Mouse (Mus musculus): Measurements from ENCODE around the gene Tbc1d7. TPM values are rescaled to one million over a fixed set of nuclear protein-coding genes. Genes with fewer than 3 reads are reported as not detected.
A peak's percentile ranks its signal among the peaks of the same experiment; 100 is the strongest.

The Tbc1d7 gene
- polyA plus RNA-seq, 1 experiment from 2014 or later: 22.0 TPM

- no peaks in the 10 kb centered on the region for H3K9me3 ChIP-seq (ENCODE audit: control insufficient read depth)
- no peak overlapping the region for H3K27ac ChIP-seq (ENCODE audit: low read depth, low read length)
- peak; percentile 86 for TF ChIP-seq CTCF (IDR thresholded peaks at IDR 0.05; ENCODE audit: low read depth)
- H3K9ac ChIP-seq (ENCODE audit: low read depth, low read length): no peak overlapping the region
- no peaks in the 10 kb centered on the region for H3K36me3 ChIP-seq (ENCODE audit: control insufficient read depth, insufficient read depth)
- WGBS: 18% methylated on average over 9 of the region's 9 CpGs
- peaks cover 4% of the 10 kb centered on the region for H3K4me1 ChIP-seq (replicated peaks; ENCODE audit: control insufficient read depth, insufficient read depth, low read length)
- H3K4me3 ChIP-seq (ENCODE audit: low read depth, low read length): no peak overlapping the region
- no peak overlapping the region for H3K4me2 ChIP-seq (replicated peaks; ENCODE audit: low read depth)
- no peaks in the 10 kb centered on the region for H3K27me3 ChIP-seq (replicated peaks; ENCODE audit: control insufficient read depth, insufficient read depth, low read length)
- no peak for ATAC-seq
Observed at GRCm38 (mm10) chr13:43173262-43173661, 2.0 kb upstream of the Tbc1d7 start.

GRCm38 (mm10) chr13:43172036-43172713, 874 bp upstream of the Tbc1d7 start:
- Histone ChIP-seq H3K27me3 (replicated peaks; ENCODE audit: control insufficient read depth, insufficient read depth, low read length) (no peaks in the 10 kb centered on the region), H3K4me2 (replicated peaks; ENCODE audit: low read depth) (peak overlapping the region; percentile 77), H3K9me3 (ENCODE audit: control insufficient read depth) (no peaks in the 10 kb centered on the region), H3K9ac (ENCODE audit: low read depth, low read length) (no peak overlapping the region), H3K4me3 (ENCODE audit: low read depth, low read length) (peak overlapping the region; percentile 60; the same call in 1 of the 2 replicates), H3K36me3 (ENCODE audit: control insufficient read depth, insufficient read depth) (no peaks in the 10 kb centered on the region), H3K4me1 (replicated peaks; ENCODE audit: control insufficient read depth, insufficient read depth, low read length) (peaks cover 4% of the 10 kb centered on the region), H3K27ac (ENCODE audit: low read depth, low read length) (no peak overlapping the region)
- ATAC-seq: no peak
- WGBS: 34% methylated on average over 14 of the region's 14 CpGs
- TF ChIP-seq CTCF (IDR thresholded peaks at IDR 0.05; ENCODE audit: low read depth): peak; percentile 57

- H3K36me3 ChIP-seq (ENCODE audit: control insufficient read depth, insufficient read depth): peaks cover 22% of the 10 kb centered on the region; the same call in 1 of the 2 replicates
- no peaks in the 10 kb centered on the region for H3K9me3 ChIP-seq (ENCODE audit: control insufficient read depth)
- ATAC-seq: no peak
- no peak overlapping the region for H3K9ac ChIP-seq (ENCODE audit: low read depth, low read length)
- no peak overlapping the region for H3K4me3 ChIP-seq (ENCODE audit: low read depth, low read length)
- WGBS: 86% methylated on average over 9 of the region's 9 CpGs
- peaks cover 4% of the 10 kb centered on the region for H3K4me1 ChIP-seq (replicated peaks; ENCODE audit: control insufficient read depth, insufficient read depth, low read length)
- no peak overlapping the region for H3K4me2 ChIP-seq (replicated peaks; ENCODE audit: low read depth)
- H3K27me3 ChIP-seq (replicated peaks; ENCODE audit: control insufficient read depth, insufficient read depth, low read length): no peaks in the 10 kb centered on the region
- TF ChIP-seq CTCF (IDR thresholded peaks at IDR 0.05; ENCODE audit: low read depth): no peak
- no peak overlapping the region for H3K27ac ChIP-seq (ENCODE audit: low read depth, low read length)
Observed at GRCm38 (mm10) chr13:43167721-43168120, 3.6 kb downstream of the Tbc1d7 start.

GRCm38 (mm10) chr13:43159429-43159828, 11.9 kb downstream of the Tbc1d7 start:
- WGBS: 61% methylated on average over 3 of the region's 3 CpGs
- no peak for TF ChIP-seq CTCF (IDR thresholded peaks at IDR 0.05; ENCODE audit: low read depth)
- H3K36me3 ChIP-seq (ENCODE audit: control insufficient read depth, insufficient read depth): peaks cover 16% of the 10 kb centered on the region; the same call in 1 of the 2 replicates
- no peak overlapping the region for H3K27ac ChIP-seq (ENCODE audit: low read depth, low read length)
- no peak for ATAC-seq
- no peak overlapping the region for H3K4me3 ChIP-seq (ENCODE audit: low read depth, low read length)
- H3K4me1 ChIP-seq (replicated peaks; ENCODE audit: control insufficient read depth, insufficient read depth, low read length): no peaks in the 10 kb centered on the region
- H3K4me2 ChIP-seq (replicated peaks; ENCODE audit: low read depth): no peak overlapping the region
- H3K9ac ChIP-seq (ENCODE audit: low read depth, low read length): no peak overlapping the region
- no peaks in the 10 kb centered on the region for H3K27me3 ChIP-seq (replicated peaks; ENCODE audit: control insufficient read depth, insufficient read depth, low read length)
- H3K9me3 ChIP-seq (ENCODE audit: control insufficient read depth): no peaks in the 10 kb centered on the region

GRCm38 (mm10) chr13:43158281-43158680, 13.0 kb downstream of the Tbc1d7 start:
- H3K27me3 ChIP-seq (replicated peaks; ENCODE audit: control insufficient read depth, insufficient read depth, low read length): no peaks in the 10 kb centered on the region
- peaks cover 17% of the 10 kb centered on the region for H3K36me3 ChIP-seq (ENCODE audit: control insufficient read depth, insufficient read depth)
- ATAC-seq: no peak
- no peak overlapping the region for H3K27ac ChIP-seq (ENCODE audit: low read depth, low read length)
- H3K4me2 ChIP-seq (replicated peaks; ENCODE audit: low read depth): no peak overlapping the region
- no peak for TF ChIP-seq CTCF (IDR thresholded peaks at IDR 0.05; ENCODE audit: low read depth)
- no peak overlapping the region for H3K4me3 ChIP-seq (ENCODE audit: low read depth, low read length)
- 43% methylated on average over 5 of the region's 5 CpGs for WGBS
- no peaks in the 10 kb centered on the region for H3K9me3 ChIP-seq (ENCODE audit: control insufficient read depth)
- no peaks in the 10 kb centered on the region for H3K4me1 ChIP-seq (replicated peaks; ENCODE audit: control insufficient read depth, insufficient read depth, low read length)
- no peak overlapping the region for H3K9ac ChIP-seq (ENCODE audit: low read depth, low read length)

GRCm38 (mm10) chr13:43157370-43157769, 13.9 kb downstream of the Tbc1d7 start:
- 51% methylated on average over 5 of the region's 5 CpGs for WGBS
- ATAC-seq: no peak
- TF ChIP-seq CTCF (IDR thresholded peaks at IDR 0.05; ENCODE audit: low read depth): no peak
- no peaks in the 10 kb centered on the region for H3K27me3 ChIP-seq (replicated peaks; ENCODE audit: control insufficient read depth, insufficient read depth, low read length)
- H3K4me3 ChIP-seq (ENCODE audit: low read depth, low read length): no peak overlapping the region
- no peak overlapping the region for H3K9ac ChIP-seq (ENCODE audit: low read depth, low read length)
- H3K27ac ChIP-seq (ENCODE audit: low read depth, low read length): no peak overlapping the region
- no peaks in the 10 kb centered on the region for H3K9me3 ChIP-seq (ENCODE audit: control insufficient read depth)
- peaks cover 18% of the 10 kb centered on the region for H3K36me3 ChIP-seq (ENCODE audit: control insufficient read depth, insufficient read depth)
- no peak overlapping the region for H3K4me2 ChIP-seq (replicated peaks; ENCODE audit: low read depth)
- no peaks in the 10 kb centered on the region for H3K4me1 ChIP-seq (replicated peaks; ENCODE audit: control insufficient read depth, insufficient read depth, low read length)
